ENCODE assay signal across 16 mouse cellular contexts in the genomic region with DNA sequence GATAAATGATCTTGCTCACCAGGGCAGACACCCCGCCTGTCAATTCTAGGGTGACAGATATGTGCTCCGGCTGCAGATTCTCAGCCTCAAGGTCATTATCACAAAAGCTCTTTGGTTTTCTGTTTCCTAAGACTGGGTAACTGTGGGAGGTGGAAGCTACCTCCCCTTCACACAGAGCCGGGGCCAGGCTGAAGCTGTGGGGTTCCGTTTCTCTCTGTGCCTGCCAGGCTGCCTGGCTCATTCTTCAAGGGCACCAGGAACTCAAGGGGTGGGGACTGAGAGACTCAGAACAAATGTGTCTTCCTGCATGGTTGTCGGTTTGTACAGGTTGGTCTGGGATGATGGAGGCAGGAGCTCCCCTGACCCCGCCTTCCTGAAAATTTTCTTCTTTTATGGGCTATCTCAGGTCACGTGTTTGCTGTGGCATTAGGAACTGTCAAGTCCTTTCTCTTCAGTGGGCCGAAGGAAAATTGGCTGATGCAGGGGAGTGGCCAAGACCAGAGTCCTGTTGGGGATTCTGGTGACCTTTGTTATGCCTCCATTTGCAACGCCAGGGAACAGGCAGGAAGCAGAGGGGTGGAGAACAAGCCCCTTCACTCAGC.
DNase-seq lines count a peak whose midpoint lies in the region; ATAC-seq and TF ChIP-seq lines count a peak whose summit lies in the region.
"Had no signal": no experiment of that assay in that cellular context is flagged by ENCODE, and none has a peak within 500 bp of the region (broad histone marks: within the 10 kb centered on the region; RNA-seq: fewer than 3 reads in every experiment).

No protein-coding gene starts in this region.

- H3K27ac ChIP-seq in hindbrain, embryonic 10.5 days, result peak overlapping the region; percentile 40; the same call in 1 of the 2 replicates
- no peak overlapping the region for H3K27ac ChIP-seq in hindbrain, embryonic 11.5 days (ENCODE audit: low read depth, low read length)
- no peak overlapping the region for H3K27ac ChIP-seq in ES-E14 (ENCODE audit: insufficient read depth, low read depth, low read length, poor library complexity, severe bottlenecking)
- H3K27ac ChIP-seq in cerebellum, adult 2 months (ENCODE audit: insufficient read depth, low read length), result no peak overlapping the region
- H3K27ac ChIP-seq in hindbrain, embryonic 15.5 days (replicated peaks), result peak overlapping the region; percentile 52; the same call in 1 of the 2 replicates
- H3K27ac ChIP-seq in gastrocnemius, adult 2 months, result no peak overlapping the region
- H3K27ac ChIP-seq: embryonic facial prominence, embryonic 15.5 days; heart, adult 2 months; liver, embryonic 12.5 days; macrophage; stomach, embryonic 15.5 days had no signal

- ATAC-seq in hindbrain, embryonic 11.5 days (ENCODE audit: low FRiP score), result no peak
- peak; percentile 53; the same call in 1 of the 2 replicates for ATAC-seq in hindbrain, embryonic 15.5 days (ENCODE audit: low FRiP score, low read depth)
- ATAC-seq: forebrain, embryonic 16.5 days; liver, embryonic 12.5 days had no signal

- H3K27me3 ChIP-seq in hindbrain, embryonic 10.5 days (ENCODE audit: insufficient read depth, poor library complexity, severe bottlenecking), result peaks cover 7% of the 10 kb centered on the region
- no peaks in the 10 kb centered on the region for H3K27me3 ChIP-seq in hindbrain, embryonic 11.5 days (ENCODE audit: control insufficient read depth, insufficient read depth, low read length)
- H3K27me3 ChIP-seq in cerebellum, adult 2 months (ENCODE audit: control insufficient read depth, insufficient read depth, low read length), result no peaks in the 10 kb centered on the region
- no peaks in the 10 kb centered on the region for H3K27me3 ChIP-seq in hindbrain, embryonic 15.5 days
- H3K27me3 ChIP-seq: embryonic facial prominence, embryonic 15.5 days; stomach, embryonic 15.5 days had no signal

- no peaks in the 10 kb centered on the region for H3K36me3 ChIP-seq in hindbrain, embryonic 10.5 days
- no peaks in the 10 kb centered on the region for H3K36me3 ChIP-seq in hindbrain, embryonic 11.5 days (ENCODE audit: control insufficient read depth, insufficient read depth, low read length)
- H3K36me3 ChIP-seq in ES-E14 (ENCODE audit: control insufficient read depth, insufficient read depth, low read length, poor library complexity, severe bottlenecking), result no peaks in the 10 kb centered on the region
- peaks cover 4% of the 10 kb centered on the region; the same call in 1 of the 2 replicates for H3K36me3 ChIP-seq in hindbrain, embryonic 15.5 days
- H3K36me3 ChIP-seq: embryonic facial prominence, embryonic 15.5 days; liver, embryonic 12.5 days; stomach, embryonic 15.5 days had no signal

- no peak overlapping the region for H3K4me2 ChIP-seq in hindbrain, embryonic 11.5 days (replicated peaks; ENCODE audit: low read depth, low read length)
- no peak overlapping the region for H3K4me2 ChIP-seq in hindbrain, embryonic 15.5 days
- H3K4me2 ChIP-seq: embryonic facial prominence, embryonic 15.5 days; liver, embryonic 12.5 days; stomach, embryonic 15.5 days had no signal

- TF ChIP-seq CTCF in cerebellum, adult 2 months (IDR thresholded peaks at IDR 0.05; ENCODE audit: borderline replicate concordance, insufficient read depth, low read depth, low read length), result no peak
- TF ChIP-seq CTCF in gastrocnemius, adult 2 months (IDR thresholded peaks at IDR 0.05), result no peak

- peaks cover 25% of the 10 kb centered on the region for H3K4me1 ChIP-seq in hindbrain, embryonic 10.5 days (replicated peaks)
- H3K4me1 ChIP-seq in hindbrain, embryonic 11.5 days (replicated peaks; ENCODE audit: control insufficient read depth, insufficient read depth, low read length), result peaks cover 5% of the 10 kb centered on the region; the same call in 1 of the 2 replicates
- no peaks in the 10 kb centered on the region for H3K4me1 ChIP-seq in ES-E14 (ENCODE audit: control insufficient read depth in 2 of 2, insufficient read depth in 2 of 2, low read length in 2 of 2, poor library complexity in 1 of 2)
- H3K4me1 ChIP-seq in cerebellum, adult 2 months (ENCODE audit: control insufficient read depth, insufficient read depth, low read length), result peaks cover 21% of the 10 kb centered on the region
- peaks cover 31% of the 10 kb centered on the region for H3K4me1 ChIP-seq in hindbrain, embryonic 15.5 days (replicated peaks)
- H3K4me1 ChIP-seq: embryonic facial prominence, embryonic 15.5 days; liver, embryonic 12.5 days; stomach, embryonic 15.5 days had no signal

- intact Hi-C loops in gastrocnemius, adult 2 months (cut with DNase I), result no loop called here

- H3K9me3 ChIP-seq in hindbrain, embryonic 10.5 days, result no peaks in the 10 kb centered on the region
- no peaks in the 10 kb centered on the region for H3K9me3 ChIP-seq in hindbrain, embryonic 11.5 days (ENCODE audit: control insufficient read depth, low read length)
- no peaks in the 10 kb centered on the region for H3K9me3 ChIP-seq in ES-E14 (ENCODE audit: control insufficient read depth, insufficient read depth, low read depth, low read length)
- H3K9me3 ChIP-seq in hindbrain, embryonic 15.5 days, result no peaks in the 10 kb centered on the region
- H3K9me3 ChIP-seq: embryonic facial prominence, embryonic 15.5 days; liver, embryonic 12.5 days; stomach, embryonic 15.5 days had no signal

- no peak for TF ChIP-seq POLR2A in cerebellum, adult 2 months (IDR thresholded peaks at IDR 0.05; ENCODE audit: borderline replicate concordance, insufficient read depth, low read length)

- in situ Hi-C loops in ES-E14 (cut with MboI; ENCODE audit: low sequenced_read_pairs in 2 of 2, unreplicated experiment in 2 of 2), result no loop called here

- 46% methylated on average over 9 of the region's 9 CpGs for WGBS in hindbrain, embryonic 10.5 days
- WGBS in hindbrain, embryonic 11.5 days, result 36% methylated on average over 9 of the region's 9 CpGs
- WGBS in cerebellum, adult 2 months, result 28% methylated on average over 9 of the region's 9 CpGs
- 29% methylated on average over 9 of the region's 9 CpGs for WGBS in hindbrain, embryonic 15.5 days

- no peak for DNase-seq in hindbrain, embryonic 10.5 days (ENCODE audit: low spot score)
- DNase-seq in hindbrain, embryonic 11.5 days (ENCODE audit: low spot score), result no peak
- peak; percentile 16 for DNase-seq in ES-E14 (ENCODE audit: low read depth, low spot score)
- peak; percentile 59 to 69 for DNase-seq in cerebellum, adult 2 months
- no peak for DNase-seq in gastrocnemius, adult 2 months
- no peak for DNase-seq in lung, postnatal 14 days
- DNase-seq in gastrocnemius, adult 8-10 months (ENCODE audit: low spot score in 2 of 2), result no peak
- DNase-seq: heart, adult 2 months; kidney, postnatal 14 days; right cerebral cortex, postnatal 14 days had no signal

- no peak overlapping the region for H3K4me3 ChIP-seq in hindbrain, embryonic 10.5 days
- no peak overlapping the region for H3K4me3 ChIP-seq in hindbrain, embryonic 11.5 days (ENCODE audit: low read depth, low read length)
- H3K4me3 ChIP-seq in ES-E14 (ENCODE audit: insufficient read depth in 1 of 2, low read depth in 1 of 2, low read length in 2 of 2, poor library complexity in 1 of 2, severe bottlenecking in 1 of 2), result no peak overlapping the region
- no peak overlapping the region for H3K4me3 ChIP-seq in cerebellum, adult 2 months (replicated peaks; ENCODE audit: insufficient read depth, low read depth, low read length)
- H3K4me3 ChIP-seq in hindbrain, embryonic 15.5 days, result no peak overlapping the region
- no peak overlapping the region for H3K4me3 ChIP-seq in gastrocnemius, adult 2 months
- H3K4me3 ChIP-seq: embryonic facial prominence, embryonic 15.5 days; heart, adult 2 months; liver, embryonic 12.5 days; stomach, embryonic 15.5 days had no signal

- H3K9ac ChIP-seq in hindbrain, embryonic 11.5 days (ENCODE audit: low read depth, low read length), result no peak overlapping the region
- H3K9ac ChIP-seq in ES-E14 (ENCODE audit: insufficient read depth, low read depth, low read length, poor library complexity, severe bottlenecking), result no peak overlapping the region
- no peak overlapping the region for H3K9ac ChIP-seq in hindbrain, embryonic 15.5 days
- H3K9ac ChIP-seq: embryonic facial prominence, embryonic 15.5 days; liver, embryonic 12.5 days; stomach, embryonic 15.5 days had no signal

TF ChIP-seq in ES-E14, 5 proteins besides CTCF, POLR2A, EP300 and RAD21:
- TF ChIP-seq HCFC1 (IDR thresholded peaks at IDR 0.05; ENCODE audit: borderline replicate concordance, insufficient read depth, low read length) (no peak), ZNF384 (IDR thresholded peaks at IDR 0.05; ENCODE audit: low read depth, low read length) (no peak), MAFK (IDR thresholded peaks at IDR 0.05; ENCODE audit: insufficient read depth, low read depth, low read length) (no peak), CHD2 (IDR thresholded peaks at IDR 0.05; ENCODE audit: low read depth, low read length) (no peak), ZC3H11A (IDR thresholded peaks at IDR 0.05; ENCODE audit: borderline replicate concordance, low read depth, low read length) (no peak)
TF ChIP-seq in ES-E14: peak in this region for 0.

Comparison
In these comparisons a context has a peak if more than half of its experiments do, and no peak if none do; other contexts are left out.
1. H3K27ac ChIP-seq: peak in hindbrain, embryonic 10.5 days (single experiment) and hindbrain, embryonic 15.5 days (single experiment); none in hindbrain, embryonic 11.5 days (single experiment), ES-E14 (single experiment), cerebellum, adult 2 months (single experiment) and gastrocnemius, adult 2 months (single experiment).
2. DNase-seq: peak in ES-E14 (single experiment) and cerebellum, adult 2 months (2 of 2); none in hindbrain, embryonic 10.5 days (single experiment), hindbrain, embryonic 11.5 days (single experiment), gastrocnemius, adult 2 months (single experiment), lung, postnatal 14 days (single experiment) and gastrocnemius, adult 8-10 months (0 of 2).